Mouse (Mus musculus) natural killer cell, adult 2 months (primary cell): ENCODE results near the gene Matn3.

ENCODE experiments used
- DNase-seq, 2 experiments: peaks; one replicate each; pipeline ENCODE4 v3.0.0; 2022; ENCODE audit warnings: low spot score in 2 of 2

The Matn3 gene

DNA sequence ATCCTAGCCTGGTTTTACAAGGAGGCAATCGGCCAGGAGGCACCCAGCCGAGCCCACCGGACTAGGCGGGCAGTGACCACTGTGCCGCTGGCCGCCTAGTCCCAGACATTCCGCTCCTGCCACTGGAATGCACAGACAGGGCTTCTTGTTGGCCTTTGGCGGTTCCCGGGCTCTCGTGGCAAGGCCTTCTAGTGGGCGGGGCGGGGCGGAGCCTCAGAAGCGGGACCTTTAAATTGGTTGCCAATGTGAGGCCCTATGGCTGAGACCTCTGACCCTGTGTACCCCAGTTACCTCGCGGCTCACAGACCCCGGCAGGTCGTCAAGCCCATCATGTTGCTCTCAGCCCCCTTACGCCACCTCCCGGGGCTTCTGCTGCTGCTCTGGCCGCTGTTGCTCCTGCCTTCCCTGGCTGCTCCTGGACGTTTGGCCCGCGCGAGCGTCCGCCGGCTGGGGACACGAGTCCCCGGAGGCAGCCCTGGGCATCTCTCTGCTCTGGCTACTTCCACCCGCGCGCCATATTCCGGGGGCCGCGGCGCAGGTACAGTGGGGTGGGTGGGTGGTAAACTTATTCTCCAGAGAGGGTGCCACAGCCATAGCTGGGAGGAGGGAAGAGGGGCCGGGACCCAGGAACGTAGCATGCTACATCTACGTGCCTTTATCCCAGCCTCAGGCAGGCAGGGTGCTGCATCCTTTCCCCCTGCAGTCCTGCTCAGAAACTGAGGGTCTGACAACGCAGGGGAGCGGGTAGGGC lies at the start of gene Matn3:
TSS of gene Matn3 (plus strand) at position 216 of the 751 bp plus-strand sequence.
- DNase-seq: peak in 1 of 2 experiments; percentile 18

DNA sequence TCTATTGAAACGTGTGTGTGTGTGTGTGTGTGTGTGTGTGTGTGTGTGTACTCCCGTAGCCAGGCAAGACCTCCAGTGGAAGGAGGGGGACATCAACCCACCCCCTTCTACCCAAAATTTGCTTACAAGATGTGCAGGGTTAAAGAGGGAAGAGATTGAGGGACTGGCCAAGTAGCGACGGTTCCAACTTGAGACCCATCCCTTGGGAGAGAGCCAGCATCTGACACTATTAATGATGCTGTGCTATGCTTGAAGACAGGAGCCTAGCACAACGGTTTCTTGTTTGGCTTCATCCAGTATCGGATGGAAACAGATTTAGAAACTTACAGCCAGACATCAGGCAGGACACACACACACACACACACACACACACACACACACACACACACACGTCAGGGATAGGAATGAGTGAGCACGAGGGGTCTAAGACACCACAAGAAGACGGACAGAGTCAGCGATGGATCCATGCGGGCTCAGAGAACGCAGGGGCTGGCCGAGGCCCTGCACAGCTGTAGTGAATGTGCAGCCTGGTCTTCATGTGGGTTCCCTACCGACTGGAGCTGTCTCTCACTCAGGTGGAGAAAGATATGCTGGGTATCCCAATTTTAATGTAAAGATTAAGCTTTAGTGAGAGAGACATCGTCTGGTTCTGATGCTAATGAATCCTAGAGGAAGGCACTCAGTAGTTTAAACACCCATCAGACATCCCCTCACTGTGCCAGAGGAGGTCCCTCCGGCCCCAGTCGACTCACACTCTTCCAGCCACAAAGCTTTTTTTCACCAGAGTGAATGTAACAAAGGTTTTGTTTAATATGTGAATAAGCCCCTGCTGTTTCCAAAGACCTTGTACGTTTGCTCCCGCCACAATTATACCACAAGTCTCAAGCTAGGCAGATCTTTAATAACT lies 48.6 kb upstream of the Matn3 start:
- no peak for DNase-seq

DNA sequence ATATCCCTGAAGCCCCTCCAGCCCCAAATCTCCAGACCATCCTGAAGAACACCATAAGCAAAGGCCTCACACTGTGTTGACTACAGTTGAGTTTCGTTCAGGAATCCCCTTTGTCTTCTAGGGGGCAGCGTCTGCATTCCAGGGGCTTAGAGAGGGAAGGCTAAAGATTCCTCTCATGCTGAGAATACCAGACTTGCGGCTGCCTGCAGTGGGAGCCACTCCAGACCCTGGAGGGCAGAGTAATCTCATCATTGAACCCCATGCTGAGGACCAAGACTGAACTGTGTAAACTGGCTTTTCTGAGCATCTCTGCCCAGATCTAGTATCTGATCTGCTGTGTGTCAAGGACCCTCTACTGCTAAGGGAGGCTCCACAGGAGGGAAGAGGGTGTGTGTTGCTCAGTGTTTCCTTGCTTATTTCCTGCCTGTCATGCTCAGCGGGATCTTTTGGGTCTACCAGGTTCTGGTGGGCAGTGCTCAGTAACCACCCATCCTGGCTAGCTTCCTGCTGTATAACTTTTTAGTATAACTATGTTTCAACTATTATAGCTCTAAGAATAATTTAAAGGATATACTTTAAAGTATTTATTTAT lies 47.5 kb upstream of the Matn3 start:
- DNase-seq: no peak

DNA sequence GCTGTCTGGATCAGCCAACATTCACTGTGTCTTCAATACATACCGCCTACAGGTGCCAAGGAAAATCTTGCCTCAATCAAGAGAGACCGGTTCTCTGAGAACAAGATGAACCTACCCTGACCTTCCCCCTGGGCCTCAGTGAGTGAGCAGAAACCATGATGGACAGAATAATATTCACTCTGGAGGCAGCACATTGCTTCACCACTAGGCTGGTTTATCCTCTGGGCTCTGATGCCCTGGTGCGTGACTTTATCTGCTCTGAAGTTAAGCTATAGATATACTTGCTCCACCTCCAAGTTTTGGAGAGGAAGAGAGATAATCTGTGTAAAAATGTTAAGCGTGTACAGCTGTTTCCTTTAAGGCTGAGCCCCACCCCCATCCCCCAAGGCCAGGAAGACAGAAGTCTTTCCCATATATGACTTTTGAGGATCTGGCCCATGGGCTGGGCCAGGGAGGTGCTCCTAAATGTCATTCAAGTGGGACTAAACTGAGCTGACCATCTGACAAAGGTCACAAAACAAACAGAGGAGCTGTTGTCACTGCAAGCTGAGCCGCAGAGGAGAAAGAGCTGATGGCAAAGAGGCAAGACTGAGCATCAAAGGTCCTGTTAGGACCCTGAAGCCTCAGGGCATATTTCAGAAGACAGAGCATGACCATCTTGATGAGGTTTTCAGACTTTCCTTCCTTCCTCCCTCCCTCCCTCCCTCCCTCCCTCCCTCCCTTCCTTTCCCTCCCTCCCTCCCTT lies 46.6 kb upstream of the Matn3 start:
- no peak for DNase-seq

DNA sequence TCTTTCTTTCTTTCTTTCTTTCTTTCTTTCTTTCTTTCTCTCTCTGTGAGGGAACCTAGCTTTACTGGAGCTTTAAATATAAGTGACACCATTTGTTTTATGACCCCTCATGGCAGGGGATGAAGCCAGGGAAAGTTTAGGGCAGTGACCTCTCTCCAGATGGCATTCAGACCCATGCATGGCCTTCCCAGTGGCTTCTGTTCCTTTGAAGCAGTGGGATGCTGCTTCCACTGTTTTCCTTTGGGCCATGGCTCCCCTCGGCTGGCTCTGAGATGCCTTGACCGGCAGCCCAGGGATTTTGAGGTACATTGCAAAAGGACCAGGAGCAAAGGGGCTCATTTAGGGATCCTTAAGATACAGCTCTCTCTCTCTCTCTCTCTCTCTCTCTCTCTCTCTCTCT lies 45.8 kb upstream of the Matn3 start:
- DNase-seq: no peak

DNA sequence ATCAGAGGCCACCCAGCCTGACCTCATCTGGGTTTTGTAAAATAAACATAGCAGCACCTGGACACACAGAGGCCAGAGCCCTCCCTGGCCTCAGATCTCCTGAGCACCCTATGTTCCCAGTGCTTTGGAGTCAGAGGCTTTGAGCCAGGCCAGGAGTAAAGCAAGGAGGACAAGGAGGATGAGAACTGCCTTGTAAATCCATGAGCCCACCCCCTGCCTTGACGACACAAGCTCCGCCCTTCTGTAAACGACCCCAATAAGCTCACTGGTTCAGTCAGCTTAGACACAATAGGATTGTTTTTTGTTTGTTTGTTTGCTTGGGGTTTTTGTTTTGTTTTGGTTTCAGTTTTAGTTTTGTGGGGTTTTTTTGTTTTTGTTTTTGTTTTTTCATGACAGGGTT lies 45.2 kb upstream of the Matn3 start:
- no peak for DNase-seq

DNA sequence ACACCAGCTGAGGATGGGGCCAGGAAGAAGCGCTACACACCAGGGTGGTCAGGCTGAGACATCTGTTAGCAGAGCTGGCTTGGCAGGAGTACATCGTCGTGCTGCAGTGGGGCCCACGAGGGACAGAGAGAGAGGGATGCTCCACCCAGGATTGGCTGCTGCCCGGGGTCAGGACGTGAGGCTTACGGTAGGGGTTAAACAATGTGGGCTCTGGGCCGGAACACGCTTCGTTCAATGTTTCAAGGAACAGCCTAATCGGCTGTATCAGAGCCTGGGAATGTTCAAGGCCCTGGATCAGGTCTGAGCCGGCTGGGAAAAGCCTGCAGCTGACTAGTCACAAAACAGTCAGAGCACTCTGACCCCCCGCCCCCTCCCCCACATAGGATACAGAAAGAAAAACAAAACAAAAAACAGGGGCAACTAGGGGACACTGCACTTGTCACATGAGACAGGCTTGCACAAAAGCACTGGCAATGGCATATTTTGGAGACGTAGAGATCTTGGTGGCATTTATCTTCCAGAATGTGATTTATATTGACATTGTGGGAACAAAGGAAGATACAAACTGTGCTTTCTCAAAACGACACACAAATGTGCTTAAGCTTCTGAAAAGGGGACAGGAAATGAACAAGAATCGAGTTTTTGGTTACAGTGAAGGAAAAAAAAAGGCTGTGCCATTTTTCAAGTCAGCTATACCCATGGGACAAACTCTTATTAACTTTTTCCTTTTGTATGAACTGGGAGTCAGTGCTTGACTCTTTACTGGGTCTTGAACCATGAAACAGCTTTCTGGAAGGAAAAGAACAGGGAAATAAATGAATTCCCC lies 34.7 kb upstream of the Matn3 start:
- no peak for DNase-seq

DNA sequence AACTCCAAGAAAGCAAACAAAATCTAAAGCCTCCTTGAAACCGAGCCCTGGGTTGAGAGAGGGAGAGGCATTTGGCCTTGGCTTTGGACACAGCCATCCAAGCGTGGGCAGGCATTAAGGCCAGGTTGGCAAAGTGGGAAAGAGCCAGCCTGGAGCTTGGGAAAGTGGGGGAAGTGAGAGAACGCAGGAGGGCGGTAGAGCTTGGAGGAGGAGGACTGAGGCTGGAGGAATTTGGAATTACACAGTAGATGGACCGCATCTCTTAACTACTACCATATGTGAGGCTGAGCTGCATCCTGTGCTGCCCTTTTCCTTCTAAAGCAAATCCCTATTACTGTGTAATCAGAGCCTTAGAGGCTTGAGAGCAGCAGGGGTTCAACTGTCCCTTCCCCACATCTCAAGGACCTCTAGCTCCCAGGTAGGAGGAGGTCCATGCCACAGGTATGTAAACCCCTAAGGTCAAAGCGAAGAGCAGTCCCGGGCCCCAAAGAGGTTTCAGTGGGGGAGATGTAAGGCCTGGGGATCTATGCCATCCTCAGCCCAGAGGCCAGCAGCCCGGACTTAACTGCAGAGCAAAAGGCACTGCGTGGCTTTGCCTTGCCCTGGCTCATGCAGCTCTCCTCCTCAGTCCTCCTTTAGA lies 33.9 kb upstream of the Matn3 start:
- DNase-seq: no peak

DNA sequence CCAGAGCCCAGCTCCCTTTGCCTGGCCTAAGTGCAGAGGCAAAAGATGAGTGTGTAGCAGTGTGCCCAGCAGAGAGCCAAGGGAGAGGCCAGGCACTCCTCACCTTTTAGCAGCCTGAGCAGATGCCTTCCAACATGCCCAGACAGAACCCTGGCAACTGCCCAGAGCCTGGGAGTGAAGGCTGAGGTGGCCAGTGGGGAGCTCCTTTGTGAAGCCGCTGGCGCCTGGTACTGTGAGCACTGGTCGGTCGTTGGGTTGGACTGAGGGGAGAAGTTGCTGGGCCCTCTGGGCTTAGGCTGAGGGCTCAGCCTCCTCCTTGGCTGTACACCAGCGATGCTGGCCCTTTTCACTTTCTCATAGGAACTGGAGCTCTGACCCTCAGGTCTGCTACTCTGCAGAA lies 31.4 kb upstream of the Matn3 start:
- no peak for DNase-seq

DNA sequence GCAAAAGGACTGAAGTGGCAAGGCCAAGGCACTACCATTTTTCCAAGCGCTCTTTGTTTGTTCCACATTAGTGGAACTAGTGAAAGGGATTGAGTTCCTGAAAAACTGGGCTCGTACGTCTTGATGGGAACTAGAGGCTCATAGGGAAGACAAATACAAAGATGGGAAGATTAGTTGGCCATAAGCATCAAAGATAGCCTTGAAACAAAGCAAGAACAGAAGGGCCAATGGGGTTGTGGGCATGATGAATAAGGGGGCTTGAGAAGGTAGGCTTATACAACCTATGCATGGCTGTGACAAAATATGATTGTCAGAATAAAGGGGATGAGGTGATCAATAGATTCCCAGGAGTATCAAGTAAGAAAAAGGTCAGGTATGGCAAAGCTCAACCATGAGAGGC lies 28.5 kb upstream of the Matn3 start:
- no peak for DNase-seq

DNA sequence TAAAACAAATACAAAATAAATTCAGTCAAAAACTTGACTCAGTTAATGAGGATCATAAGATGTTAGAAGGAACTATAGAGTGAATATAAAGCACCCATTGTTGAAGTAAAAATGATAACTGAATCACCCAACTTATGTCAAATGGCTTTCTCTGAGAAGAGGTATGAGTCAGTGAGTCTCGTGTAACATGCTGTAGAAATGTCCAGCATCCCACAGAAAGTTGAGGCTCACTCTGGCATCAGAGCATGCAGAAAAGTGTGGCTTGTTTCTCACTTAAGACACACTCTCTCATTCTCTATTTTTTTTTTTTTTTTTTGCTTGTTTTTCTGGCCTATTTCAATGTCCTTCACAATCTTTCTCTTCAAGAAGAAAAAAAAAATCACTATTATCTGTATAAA lies 26.7 kb upstream of the Matn3 start:
- no peak for DNase-seq

DNA sequence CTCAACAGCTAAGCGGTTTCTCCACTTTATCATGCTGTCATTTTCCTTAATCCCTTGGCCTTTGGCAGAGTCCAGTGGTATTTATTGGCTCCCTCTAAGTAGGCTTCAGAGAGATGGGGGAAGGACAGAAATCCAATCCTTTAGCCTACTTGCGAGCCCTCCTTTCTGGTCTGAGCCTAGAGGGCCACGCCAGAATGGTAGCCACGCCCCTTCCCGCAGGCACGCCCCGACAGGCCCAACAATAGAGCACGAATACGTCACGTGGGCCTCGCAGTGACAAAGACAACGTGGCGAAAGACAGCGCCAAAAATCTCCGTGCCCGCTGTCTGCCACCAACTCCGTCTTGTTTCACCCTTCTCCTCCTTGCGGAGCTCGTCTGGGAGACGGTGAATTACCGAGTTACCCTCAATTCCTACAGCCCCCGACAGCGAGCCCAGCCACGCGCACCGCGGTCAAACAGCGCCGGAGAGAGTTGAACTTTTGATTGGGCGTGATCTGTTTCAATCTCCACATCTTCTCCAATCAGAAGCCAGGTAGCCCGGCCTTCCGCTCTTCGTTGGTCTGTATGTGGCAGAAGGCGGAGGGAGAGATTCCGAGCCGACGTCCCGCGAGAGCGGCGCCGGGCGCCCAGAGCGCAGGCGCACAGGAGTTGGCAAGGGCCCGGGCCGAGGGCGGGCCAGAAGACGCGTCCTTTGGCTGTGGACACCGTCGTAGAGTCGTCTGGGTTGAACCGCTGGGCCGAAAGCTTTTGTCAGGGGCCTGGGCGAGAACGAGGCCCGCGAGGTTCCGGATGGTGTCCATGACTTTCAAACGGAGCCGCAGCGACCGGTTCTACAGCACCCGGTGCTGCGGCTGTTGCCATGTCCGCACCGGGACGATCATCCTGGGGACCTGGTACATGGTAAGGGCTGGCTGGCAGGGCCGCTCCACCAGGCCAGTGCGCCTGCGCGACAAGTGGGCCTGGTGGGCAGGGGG lies 26.0 kb upstream of the Matn3 start, which contains the start of gene Laptm4a:
TSS of gene Laptm4a (plus strand) at position 271 of the 975 bp plus-strand sequence.
- DNase-seq: peak; percentile 96 to 98

DNA sequence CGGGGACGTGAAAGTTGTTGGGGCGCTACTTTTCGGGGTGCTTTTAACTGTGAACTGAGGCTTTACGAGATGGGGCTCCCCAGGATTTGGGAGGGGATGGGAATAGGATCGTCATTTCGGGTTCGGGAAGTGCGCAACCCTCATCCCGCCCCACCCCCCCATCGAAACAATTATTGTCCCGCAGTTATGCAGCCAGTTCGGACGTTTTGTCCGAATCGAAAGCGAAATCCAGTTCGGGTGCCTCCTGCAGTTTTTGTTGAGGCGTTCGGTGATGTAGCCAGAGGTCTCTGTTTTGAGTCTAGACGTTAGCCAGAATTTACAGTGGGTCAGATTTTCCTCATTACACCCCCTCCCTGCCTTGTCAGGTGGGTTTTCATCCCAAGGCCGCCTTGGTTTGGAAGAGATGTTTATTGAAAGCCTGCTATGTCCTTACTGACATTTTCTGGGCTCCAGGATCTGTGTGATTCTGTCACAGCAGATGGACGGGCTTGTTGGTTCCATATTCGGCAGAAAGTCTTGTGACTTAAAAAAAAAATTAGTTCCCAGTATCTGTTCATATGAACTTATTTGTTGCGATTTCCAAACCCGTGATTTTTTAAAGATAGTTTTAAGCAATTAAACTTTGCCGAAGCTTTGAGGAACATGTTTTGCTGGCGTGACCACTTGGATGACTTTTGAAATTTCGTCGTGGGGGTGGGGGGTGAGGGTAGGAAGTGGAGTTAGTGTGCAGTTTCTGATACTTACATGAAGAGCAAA lies 25.2 kb upstream of the Matn3 start:
- no peak for DNase-seq

DNA sequence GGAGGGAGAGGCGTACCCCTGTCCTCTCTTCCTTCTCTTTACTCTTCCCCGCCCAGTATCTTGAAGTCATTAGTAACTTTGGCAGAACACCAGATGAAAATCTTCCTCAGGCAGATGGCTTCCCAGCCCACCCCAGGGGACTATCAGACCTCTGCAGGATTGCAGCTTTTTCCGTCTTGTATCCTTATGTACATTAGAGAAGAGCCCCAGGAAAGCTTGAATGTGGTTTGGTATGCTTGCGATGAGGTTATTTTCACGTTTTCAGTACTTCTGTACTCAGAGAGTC lies 24.7 kb upstream of the Matn3 start:
- DNase-seq: no peak

DNA sequence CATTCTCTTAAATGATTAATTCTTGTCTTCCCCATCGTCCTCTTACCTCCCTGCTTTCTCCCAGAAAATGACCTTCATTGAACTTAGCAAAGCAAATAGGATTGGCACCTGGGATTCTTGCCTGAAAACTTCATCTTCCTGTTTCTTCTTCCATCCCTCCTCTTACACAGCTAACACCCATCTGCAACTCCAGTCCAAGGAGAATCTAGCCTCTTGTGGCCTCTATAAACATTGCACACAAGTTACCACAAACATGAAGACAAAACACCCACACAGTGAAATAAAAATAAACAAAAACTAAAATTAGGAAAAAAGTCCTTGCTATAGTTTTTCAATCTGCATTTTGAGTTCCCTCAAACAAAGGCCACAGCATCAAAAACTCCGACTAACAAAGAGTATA lies 24.1 kb upstream of the Matn3 start:
- DNase-seq: no peak

DNA sequence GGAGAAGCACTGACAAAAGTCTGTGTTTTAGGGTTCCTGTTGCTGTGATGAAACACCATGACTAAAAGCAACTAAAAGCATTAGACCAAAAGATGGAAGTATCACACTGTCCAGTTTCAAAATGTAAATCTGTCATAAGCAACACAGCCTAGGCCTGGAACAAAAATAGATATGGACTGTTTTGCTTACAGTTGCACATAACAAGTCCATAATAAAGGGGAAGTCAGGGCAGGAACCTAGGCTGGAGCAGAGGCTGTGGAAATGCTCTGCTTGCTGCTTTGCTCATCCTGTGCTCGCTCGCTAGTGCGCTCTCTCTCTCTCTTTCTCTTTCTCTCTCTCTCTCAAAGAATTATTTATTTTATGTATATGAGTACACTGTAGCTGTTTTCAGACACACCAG lies 20.1 kb upstream of the Matn3 start:
- peak in 1 of 2 experiments; percentile 23 for DNase-seq

DNA sequence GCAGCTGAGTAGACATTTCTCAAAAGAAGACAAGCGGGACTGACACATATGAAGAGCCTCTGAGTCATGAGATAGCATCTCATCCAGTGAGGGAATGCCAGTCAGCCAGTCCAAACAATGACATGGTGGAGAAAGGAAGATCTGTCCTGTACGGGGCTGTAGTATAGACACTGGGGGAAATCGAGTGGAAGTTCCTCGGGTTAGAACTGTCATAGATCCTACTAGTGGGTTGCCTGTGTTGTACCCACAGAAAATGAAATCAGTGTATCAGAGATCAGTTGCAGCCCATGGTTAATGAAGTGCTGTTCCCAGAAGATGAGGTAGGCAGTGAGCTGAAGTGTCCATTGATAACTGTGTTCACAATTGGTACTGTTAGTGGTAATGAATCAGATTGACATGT lies 19.0 kb upstream of the Matn3 start:
- no peak for DNase-seq

DNA sequence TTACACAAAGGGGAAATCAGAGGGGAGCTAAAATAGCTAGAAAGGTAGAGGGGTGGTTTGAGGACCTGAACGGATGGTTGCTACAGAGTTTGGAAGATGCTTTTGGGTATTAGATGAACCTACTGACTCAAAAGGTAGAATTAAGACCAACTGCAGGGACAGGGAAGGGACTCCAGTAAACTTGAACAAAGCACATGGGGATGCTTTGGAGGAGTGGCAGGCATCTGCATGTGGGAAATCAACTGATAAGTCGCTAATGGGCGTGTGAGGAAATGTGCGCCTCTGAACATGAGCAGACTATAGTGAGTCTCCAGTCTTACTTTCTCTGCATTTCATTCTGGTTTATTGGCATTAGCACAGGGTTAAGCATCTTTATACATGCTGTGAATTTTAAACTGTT lies 16.6 kb upstream of the Matn3 start:
- no peak for DNase-seq

DNA sequence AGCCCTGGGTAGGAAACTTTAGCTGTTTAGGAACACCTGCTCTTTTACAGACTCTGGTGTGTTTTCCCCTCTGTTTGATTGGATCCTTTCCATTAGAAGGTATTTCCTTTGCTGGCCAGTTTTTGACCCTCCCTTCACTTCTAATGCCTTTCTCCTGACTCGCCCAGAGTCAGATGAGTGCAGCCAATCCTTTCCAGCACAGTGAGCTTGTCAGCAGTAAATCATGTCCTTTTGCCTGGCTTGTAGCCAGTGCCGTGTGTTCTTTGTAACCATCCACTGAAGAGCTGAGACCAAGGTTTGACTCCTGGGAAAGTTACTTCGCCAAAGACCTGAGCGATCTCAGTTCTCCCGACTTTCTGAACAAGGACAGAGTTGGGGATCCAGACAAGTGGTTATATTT lies 12.4 kb upstream of the Matn3 start:
- no peak for DNase-seq
